ENCODE assay signal across 8 mouse cellular contexts in genomic region chr2:3335611-3336301, GRCm38 (mm10). TPM values are rescaled to one million over a fixed set of nuclear protein-coding genes. Genes with fewer than 3 reads are reported as not detected.
DNase-seq lines count a peak whose midpoint lies in the region; ATAC-seq lines count a peak whose summit lies in the region.

Gene Acbd7 (plus strand): TSS chr2:3336168.

- peaks cover 24% of the 10 kb centered on the region for H3K4me1 ChIP-seq in hindbrain, embryonic 15.5 days (replicated peaks)

- peak within 1 kb of the TSS; percentile 37 for H3K4me3 ChIP-seq in hindbrain, embryonic 15.5 days

- H3K4me2 ChIP-seq in hindbrain, embryonic 15.5 days, result peak within 1 kb of the TSS; percentile 82

- H3K27ac ChIP-seq in hindbrain, embryonic 15.5 days (replicated peaks), result no peak within 1 kb of the TSS

- no peaks in the 10 kb centered on the region for H3K9me3 ChIP-seq in hindbrain, embryonic 15.5 days

- 5% methylated on average over 20 of the region's 20 CpGs for WGBS in hindbrain, embryonic 15.5 days

- DNase-seq in T-cell, adult 2 months (ENCODE audit: low spot score), result peak; percentile 55
- DNase-seq in cerebellum, adult 9-10 months, result peak; percentile 64
- DNase-seq in left cerebral cortex, adult 9 months (ENCODE audit: low spot score in 2 of 2), result peak; percentile 44 to 69
- peak; percentile 83 to 84 for DNase-seq in right cerebral cortex, postnatal 10 days (ENCODE audit: low spot score in 2 of 2)
- DNase-seq in urinary bladder, postnatal 25 days (ENCODE audit: low spot score), result peak; percentile 35

- H3K36me3 ChIP-seq in hindbrain, embryonic 15.5 days, result no peaks in the 10 kb centered on the region

- H3K27me3 ChIP-seq in hindbrain, embryonic 15.5 days, result no peaks in the 10 kb centered on the region

- peak within 1 kb of the TSS; percentile 33; the same call in 1 of the 2 replicates for H3K9ac ChIP-seq in hindbrain, embryonic 15.5 days

- ATAC-seq in frontal cortex, adult (ENCODE audit: low TSS enrichment), result peak; percentile 76
- peak; percentile 20; the same call in 1 of the 2 replicates for ATAC-seq in hindbrain, embryonic 15.5 days (ENCODE audit: low FRiP score, low read depth)
- ATAC-seq in megakaryocyte, adult 5-6 weeks (ENCODE audit: poor library complexity, severe bottlenecking), result peak; percentile 26

RNA-seq across cellular contexts. Expression of gene Acbd7, which starts in this region (rescaled TPM):
- polyA plus RNA-seq in hindbrain, embryonic 15.5 days (2015; fragmentation: Nextera tagmentation; extraction: Ambion mirVana), result 3.6 and 4.2 TPM in 2 replicates
- total RNA-seq in megakaryocyte, adult 5-6 weeks (2015), result not detected in 2 replicates
- total RNA-seq in megakaryocyte, adult 5-6 weeks (2017), result not detected in 2 replicates

Comparison
In these comparisons a context has a peak if more than half of its experiments do, and no peak if none do; other contexts are left out.
1. Peak in ATAC-seq in megakaryocyte, adult 5-6 weeks; RNA of the gene not detected or under 1 TPM.
2. ATAC-seq: peak in every context shown above with its lines; median percentile 76 in frontal cortex, adult; 26 in megakaryocyte, adult 5-6 weeks; 20 in hindbrain, embryonic 15.5 days.